ENCODE assay signal across 8 mouse cellular contexts in the genomic region with DNA sequence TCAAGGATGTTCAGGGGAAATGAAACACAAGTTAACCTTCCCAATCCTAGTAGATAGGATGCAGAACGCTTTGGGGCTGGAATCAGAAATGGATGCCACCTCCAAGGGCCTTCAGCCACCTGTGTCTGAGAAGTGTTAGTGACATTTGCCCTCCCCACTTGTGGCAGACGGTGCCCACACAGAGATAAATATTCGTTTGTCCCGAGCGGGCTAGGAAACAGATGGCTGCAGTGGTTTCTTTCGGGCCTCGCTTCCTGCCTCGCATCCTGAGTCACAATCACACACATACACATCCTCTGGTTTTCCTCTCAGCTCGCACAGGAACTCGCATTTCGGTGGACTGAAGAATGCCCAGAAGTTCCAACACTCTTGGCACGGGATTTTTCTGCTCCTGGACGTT. TPM values are rescaled to one million over a fixed set of nuclear protein-coding genes. Genes with fewer than 3 reads are reported as not detected.
DNase-seq lines count a peak whose midpoint lies in the region; ATAC-seq and TF ChIP-seq lines count a peak whose summit lies in the region.

No protein-coding gene starts in this region.

- H3K36me3 ChIP-seq in embryonic facial prominence, embryonic 10.5 days (replicated peaks) = no peaks in the 10 kb centered on the region
- no peaks in the 10 kb centered on the region for H3K36me3 ChIP-seq in kidney, postnatal 0 days (ENCODE audit: insufficient read depth, low read length)

- 64% methylated on average over 13 of the region's 13 CpGs for WGBS in cerebellum, adult 2 months
- 87% methylated on average over 13 of the region's 13 CpGs for WGBS in embryonic facial prominence, embryonic 10.5 days
- whole genome bisulfite sequencing in kidney, postnatal 0 days = 69% methylated on average over 13 of the region's 13 CpGs

- H3K4me3 ChIP-seq in cerebellum, adult 2 months (replicated peaks; ENCODE audit: insufficient read depth, low read depth, low read length) = no peak overlapping the region
- no peak overlapping the region for H3K4me3 ChIP-seq in embryonic facial prominence, embryonic 10.5 days
- H3K4me3 ChIP-seq in kidney, postnatal 0 days (replicated peaks; ENCODE audit: low read depth, low read length) = no peak overlapping the region

- 0 out of 2 replicates have a peak, but pooled peaks have one; percentile 26 for ATAC-seq in kidney, postnatal 0 days (replicated peaks; ENCODE audit: low FRiP score, low read depth)

- peak; percentile 32 to 51 for DNase-seq in cerebellum, adult 2 months
- DNase-seq in cerebellum, postnatal 4 days (ENCODE audit: low spot score in 2 of 2) = no peak
- no peak for DNase-seq in embryonic facial prominence, embryonic 10.5 days (ENCODE audit: low spot score)
- DNase-seq in kidney, postnatal 0 days (ENCODE audit: low spot score) = peak; percentile 54
- DNase-seq in naive thymus-derived CD4-positive, alpha-beta T cell, adult 2 months (ENCODE audit: low read depth) = peak; percentile 56
- DNase-seq in layer of hippocampus, postnatal 14 days (ENCODE audit: low spot score in 2 of 2) = no peak
- no peak for DNase-seq in layer of hippocampus, postnatal 36 days
- no peak for DNase-seq in urinary bladder, postnatal 25 days (ENCODE audit: low spot score)

- H3K27ac ChIP-seq in cerebellum, adult 2 months (ENCODE audit: insufficient read depth, low read length) = no peak overlapping the region
- H3K27ac ChIP-seq in embryonic facial prominence, embryonic 10.5 days (replicated peaks) = peak overlapping the region; percentile 57; the same call in 1 of the 2 replicates
- H3K27ac ChIP-seq in kidney, postnatal 0 days = peak overlapping the region; percentile 84

- TF ChIP-seq POLR2A in cerebellum, adult 2 months (IDR thresholded peaks at IDR 0.05; ENCODE audit: borderline replicate concordance, insufficient read depth, low read length) = no peak

- no peaks in the 10 kb centered on the region for H3K27me3 ChIP-seq in cerebellum, adult 2 months (ENCODE audit: control insufficient read depth, insufficient read depth, low read length)
- H3K27me3 ChIP-seq in embryonic facial prominence, embryonic 10.5 days (replicated peaks; ENCODE audit: low read depth, poor library complexity, severe bottlenecking) = peaks cover 8% of the 10 kb centered on the region
- H3K27me3 ChIP-seq in kidney, postnatal 0 days (ENCODE audit: insufficient read depth, low read length) = no peaks in the 10 kb centered on the region

- H3K4me1 ChIP-seq in cerebellum, adult 2 months (ENCODE audit: control insufficient read depth, insufficient read depth, low read length) = no peaks in the 10 kb centered on the region
- H3K4me1 ChIP-seq in embryonic facial prominence, embryonic 10.5 days = peaks cover 52% of the 10 kb centered on the region
- peaks cover 16% of the 10 kb centered on the region for H3K4me1 ChIP-seq in kidney, postnatal 0 days (replicated peaks; ENCODE audit: insufficient read depth, low read length)

- no peak overlapping the region for H3K4me2 ChIP-seq in kidney, postnatal 0 days (ENCODE audit: low read length)

- no peak overlapping the region for H3K9ac ChIP-seq in kidney, postnatal 0 days (ENCODE audit: low read depth, low read length)

- peaks cover 5% of the 10 kb centered on the region; the same call in 1 of the 2 replicates for H3K9me3 ChIP-seq in embryonic facial prominence, embryonic 10.5 days
- H3K9me3 ChIP-seq in kidney, postnatal 0 days (replicated peaks; ENCODE audit: low read length) = no peaks in the 10 kb centered on the region

- TF ChIP-seq CTCF in cerebellum, adult 2 months (IDR thresholded peaks at IDR 0.05; ENCODE audit: borderline replicate concordance, insufficient read depth, low read depth, low read length) = no peak
- no peak for TF ChIP-seq CTCF in kidney, postnatal 0 days (IDR thresholded peaks at IDR 0.05; ENCODE audit: low read depth)

RNA-seq across cellular contexts. Expression of a gene that starts 13.5 kb away (rescaled TPM):
- polyA plus RNA-seq in cerebellum, adult 2 months (2012; rRNA removed) = 0.26 and 0.29 TPM in 2 replicates
- polyA plus RNA-seq in embryonic facial prominence, embryonic 10.5 days (2016; fragmentation: Nextera tagmentation; extraction: Ambion mirVana) = 0.43 and 0.56 TPM in 2 replicates
- 0.22 and 0.29 TPM in 2 replicates for polyA plus RNA-seq in kidney, postnatal 0 days (2015; fragmentation: Nextera tagmentation; extraction: Ambion mirVana)
- total RNA-seq in layer of hippocampus, postnatal 14 days (2021) = under 1 TPM; 0.25 to 0.38 TPM
- under 1 TPM in 1 of 2 experiments, not detected in 1; 0.32 TPM for total RNA-seq in layer of hippocampus, postnatal 36 days (2021)

Comparison
In these comparisons a context has a peak if more than half of its experiments do, and no peak if none do; other contexts are left out.
1. DNase-seq: peak in cerebellum, adult 2 months (2 of 2), kidney, postnatal 0 days (single experiment) and naive thymus-derived CD4-positive, alpha-beta T cell, adult 2 months (single experiment); none in cerebellum, postnatal 4 days (0 of 2), embryonic facial prominence, embryonic 10.5 days (single experiment), layer of hippocampus, postnatal 14 days (0 of 2), layer of hippocampus, postnatal 36 days (0 of 2) and urinary bladder, postnatal 25 days (single experiment).